Mouse (Mus musculus) hindbrain, postnatal 0 days (tissue): ENCODE measurements around the gene Megf11. TPM values are rescaled to one million over a fixed set of nuclear protein-coding genes. Genes with fewer than 3 reads are reported as not detected.

Experiments
- ATAC-seq: fragments of 200-750 bp; cut with Nextera tagmentation; 2 replicates; pipeline ENCODE4 v1.8.0; 2017; ENCODE audit warnings: mild to moderate bottlenecking, moderate TSS enrichment, moderate library complexity
- DNase-seq: peaks from one replicate; pipeline ENCODE4 v3.0.0-alpha.2; 2015; ENCODE audit warnings: low spot score
- H3K27ac ChIP-seq: fragments of 300-500 bp; sonication (generic); 2 replicates; pipeline ENCODE4 v1.5.1; 2014; ENCODE audit warnings: mild to moderate bottlenecking
- H3K27me3 ChIP-seq: fragments of 300-500 bp; sonication (generic); 2 replicates; pipeline ENCODE4 v1.6.1; 2014; ENCODE audit warnings: low read length, mixed read lengths; ENCODE audit not compliant: insufficient read depth
- H3K36me3 ChIP-seq: fragments of 300-500 bp; sonication (generic); 2 replicates; pipeline ENCODE4 v1.6.1; 2014; ENCODE audit warnings: low read length, mixed read lengths; ENCODE audit not compliant: insufficient read depth
- H3K4me1 ChIP-seq: fragments of 300-500 bp; sonication (generic); 2 replicates; pipeline ENCODE4 v1.6.1; 2014; ENCODE audit warnings: antibody characterized with exemption, low read length, mixed read lengths; ENCODE audit not compliant: insufficient read depth
- H3K4me2 ChIP-seq: fragments of 300-500 bp; sonication (generic); 2 replicates; pipeline ENCODE4 v1.6.1; 2014; ENCODE audit warnings: low read depth, mild to moderate bottlenecking, low read length, moderate library complexity, mixed read lengths
- H3K4me3 ChIP-seq: fragments of 300-500 bp; sonication (generic); 2 replicates; pipeline ENCODE4 v1.5.1; 2014; ENCODE audit warnings: low read length
- H3K9ac ChIP-seq: fragments of 300-500 bp; sonication (generic); replicated peaks from 2 replicates; pipeline ENCODE4 v1.6.1; 2014; ENCODE audit warnings: mild to moderate bottlenecking, low read length, moderate library complexity, mixed read lengths
- H3K9me3 ChIP-seq: fragments of 300-500 bp; sonication (generic); 2 replicates; pipeline ENCODE4 v1.6.1; 2016; ENCODE audit warnings: low read length, mixed read lengths
- CTCF ChIP-seq: IDR thresholded peaks from 2 replicates; pipeline ENCODE4 v1.5.1; 2016; ENCODE audit warnings: antibody characterized with exemption, control low read depth, low read depth
- WGBS: fragments of 180-500 bp; shearing (Covaris S2); extraction: QIAGEN DNeasy Blood & Tissue Kit; methylation state at CpG from one replicate; pipeline ENCODE4 v1.1.7; 2014; 5-methylcytosine and 5-hydroxymethylcytosine counted together
- polyA plus RNA-seq: library from polyadenylated mRNA; unstranded; fragments of >200 nt; fragmentation: Nextera tagmentation; extraction: Ambion mirVana; gene quantifications from 2 replicates; pipeline ENCODE4 v1.2.1, GENCODE M21; 2015
- total RNA-seq: library from RNA; depleted of rRNA; stranded (reverse); fragments of >200 nt; gene quantifications from 2 replicates; pipeline ENCODE4 v1.2.3, GENCODE M21; 2014

The Megf11 gene
- total and polyA plus RNA-seq, 2 experiments from 2014 or later = 16.1 to 38.2 TPM

DNA sequence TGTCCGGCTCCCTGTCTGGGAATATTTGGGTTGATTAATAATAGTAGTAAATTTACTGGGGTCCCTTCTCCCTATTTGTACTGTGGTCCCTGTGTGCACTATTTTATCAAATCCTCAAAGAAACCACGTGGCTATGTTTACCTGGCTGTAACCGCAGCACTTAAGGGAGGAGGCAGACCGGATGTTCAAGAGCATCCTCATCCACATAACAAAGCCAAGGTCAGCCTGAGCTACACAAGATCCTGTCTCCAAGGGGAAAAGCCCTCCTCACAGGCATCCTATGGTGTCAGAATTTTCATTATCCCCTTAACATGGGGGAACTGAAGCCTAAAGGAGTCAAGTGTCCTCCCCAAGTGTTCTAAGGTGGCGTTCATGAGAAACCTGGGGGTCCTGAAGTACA is 232.0 kb downstream of the Megf11 start:
- WGBS = 64% methylated on average over 5 of the region's 5 CpGs
- H3K4me2 ChIP-seq = no peak overlapping the region
- H3K4me1 ChIP-seq = peaks cover 8% of the 10 kb centered on the region; the same call in 1 of the 2 replicates

DNA sequence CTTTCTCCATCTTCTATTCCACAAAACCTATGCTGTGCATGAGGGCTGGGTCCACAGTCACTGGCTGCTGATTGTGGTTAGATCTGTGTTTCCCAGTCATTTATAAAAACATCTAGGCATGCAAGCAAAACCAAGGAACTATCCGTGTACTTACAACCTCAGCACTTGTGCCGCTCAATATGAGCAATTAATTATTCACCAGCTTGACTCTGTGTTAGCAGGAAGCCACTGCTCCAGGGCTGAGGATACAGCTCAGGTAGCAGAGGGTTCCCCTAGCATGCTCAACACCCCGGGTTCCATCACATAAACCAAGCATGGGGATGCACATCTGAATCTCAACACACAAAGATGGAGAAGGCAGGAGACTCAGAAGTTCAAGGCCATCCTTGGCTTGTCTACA is 233.0 kb downstream of the Megf11 start:
- H3K4me1 ChIP-seq = peaks cover 9% of the 10 kb centered on the region; the same call in 1 of the 2 replicates
- no peak overlapping the region for H3K9ac ChIP-seq
- H3K36me3 ChIP-seq = no peaks in the 10 kb centered on the region
- ATAC-seq (no peak), DNase-seq (no peak)
- H3K27ac ChIP-seq = no peak overlapping the region
- 61% methylated on average over 3 of the region's 3 CpGs for WGBS
- no peak overlapping the region for H3K4me3 ChIP-seq
- H3K27me3 ChIP-seq = no peaks in the 10 kb centered on the region
- TF ChIP-seq CTCF = no peak
- no peak overlapping the region for H3K4me2 ChIP-seq
- H3K9me3 ChIP-seq = no peaks in the 10 kb centered on the region

More for the DNA sequence above, 232.0 kb downstream of the Megf11 start:
- ATAC-seq = no peak
- DNase-seq = no peak
- no peak overlapping the region for H3K27ac ChIP-seq
- no peak for TF ChIP-seq CTCF
- no peaks in the 10 kb centered on the region for H3K9me3 ChIP-seq
- H3K27me3 ChIP-seq = no peaks in the 10 kb centered on the region
- no peak overlapping the region for H3K9ac ChIP-seq
- H3K36me3 ChIP-seq = no peaks in the 10 kb centered on the region
- H3K4me3 ChIP-seq = no peak overlapping the region

DNA sequence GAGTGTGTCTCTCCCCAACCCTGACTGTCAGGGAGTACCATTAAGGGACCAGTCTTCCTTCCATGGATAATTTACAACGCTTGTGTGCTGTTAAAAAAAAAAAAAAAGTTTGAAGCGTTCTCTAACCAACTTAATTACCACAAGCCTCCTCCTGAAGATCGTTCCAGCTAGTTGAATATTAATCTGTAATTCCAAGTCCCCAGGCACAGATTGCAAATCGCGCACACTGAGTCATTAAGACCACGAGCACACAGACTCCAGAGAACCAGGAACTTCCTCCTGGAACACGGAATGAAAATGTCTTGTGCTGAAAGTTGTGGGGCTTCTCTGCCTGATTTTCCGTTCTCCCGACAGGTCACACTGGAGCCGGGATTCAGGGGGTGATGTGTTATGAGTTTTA is 234.0 kb downstream of the Megf11 start:
- Histone ChIP-seq H3K4me3 (no peak overlapping the region), H3K9ac (no peak overlapping the region), H3K36me3 (no peaks in the 10 kb centered on the region), H3K9me3 (no peaks in the 10 kb centered on the region), H3K4me1 (peaks cover 11% of the 10 kb centered on the region; the same call in 1 of the 2 replicates), H3K27me3 (no peaks in the 10 kb centered on the region), H3K27ac (no peak overlapping the region), H3K4me2 (no peak overlapping the region)
- 60% methylated on average over 10 of the region's 10 CpGs for WGBS
- DNase-seq (peak; percentile 56), ATAC-seq (no peak)
- no peak for TF ChIP-seq CTCF

DNA sequence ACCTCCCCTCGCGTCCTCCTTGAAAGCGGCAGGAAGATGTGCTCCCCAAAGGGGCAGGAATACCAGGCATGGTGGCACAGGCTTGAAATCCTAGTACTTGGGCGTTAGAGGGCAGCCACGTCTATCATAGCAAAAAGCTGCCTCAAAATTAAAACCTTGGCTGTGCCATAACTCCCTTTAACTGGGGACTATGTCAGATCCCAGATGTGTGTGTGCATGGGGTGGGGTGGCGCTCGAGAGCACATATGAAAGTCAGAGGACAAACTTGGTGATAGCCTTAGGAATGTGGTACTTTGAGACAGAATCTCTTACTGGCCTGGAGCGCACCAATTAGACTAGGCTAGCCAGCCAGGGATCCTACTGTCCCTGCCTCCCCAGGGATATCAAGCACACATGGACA is 235.2 kb downstream of the Megf11 start:
- peak; percentile 35 for TF ChIP-seq CTCF
- no peaks in the 10 kb centered on the region for H3K9me3 ChIP-seq
- 74% methylated on average over 8 of the region's 8 CpGs for WGBS

DNA sequence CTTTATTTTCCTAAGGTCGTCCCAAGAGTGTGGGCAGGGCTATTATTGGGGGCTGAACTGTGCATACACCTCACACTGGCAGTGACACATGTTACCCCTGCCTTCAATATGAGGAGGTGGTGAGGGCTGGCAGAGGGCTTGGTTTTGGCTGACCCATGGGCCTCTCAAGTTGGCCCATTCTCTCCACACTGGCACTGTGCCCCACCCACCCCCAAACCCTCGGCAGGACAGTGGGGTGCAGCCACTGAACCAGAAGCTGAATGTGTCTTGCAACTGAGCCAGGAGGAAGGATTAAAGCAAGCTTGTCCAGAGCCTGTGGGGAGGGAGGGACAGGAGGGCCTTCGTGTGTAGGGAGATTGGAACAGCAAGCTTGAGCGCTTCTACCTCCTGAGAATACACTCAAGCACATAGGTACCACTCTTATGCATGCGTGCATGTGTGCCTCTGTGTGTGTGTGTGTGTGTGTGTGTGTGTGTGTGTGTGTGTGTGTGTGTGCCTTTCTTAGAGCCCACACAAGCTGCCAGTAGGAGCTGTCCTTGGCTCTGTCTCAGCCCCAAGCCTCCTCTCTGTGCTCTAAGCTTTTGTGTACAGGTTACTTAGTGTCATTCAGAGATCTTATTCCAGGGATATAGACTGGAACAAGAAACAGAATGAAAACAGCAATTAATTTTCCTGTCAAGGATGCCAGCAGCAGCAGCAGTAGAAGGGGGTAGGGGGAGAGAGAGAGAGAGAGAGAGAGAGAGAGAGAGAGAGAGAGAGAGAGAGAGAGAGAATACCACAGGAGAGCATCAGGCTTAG is 236.3 kb downstream of the Megf11 start:
- no peaks in the 10 kb centered on the region for H3K27me3 ChIP-seq
- no peak overlapping the region for H3K4me2 ChIP-seq
- no peak for TF ChIP-seq CTCF
- peak overlapping the region; percentile 32; the same call in 1 of the 2 replicates for H3K27ac ChIP-seq
- H3K9ac ChIP-seq = no peak overlapping the region
- H3K9me3 ChIP-seq = no peaks in the 10 kb centered on the region
- peak; percentile 66 for ATAC-seq
- WGBS = 19% methylated on average over 5 of the region's 5 CpGs
- H3K36me3 ChIP-seq = no peaks in the 10 kb centered on the region
- peaks cover 11% of the 10 kb centered on the region; the same call in 1 of the 2 replicates for H3K4me1 ChIP-seq
- peak; percentile 79 for DNase-seq
- H3K4me3 ChIP-seq = no peak overlapping the region

More for the DNA sequence above, 235.2 kb downstream of the Megf11 start:
- DNase-seq = no peak
- no peak overlapping the region for H3K4me2 ChIP-seq
- no peaks in the 10 kb centered on the region for H3K36me3 ChIP-seq
- H3K9ac ChIP-seq = no peak overlapping the region
- no peak for ATAC-seq
- no peaks in the 10 kb centered on the region for H3K27me3 ChIP-seq
- H3K27ac ChIP-seq = no peak overlapping the region
- H3K4me3 ChIP-seq = no peak overlapping the region
- H3K4me1 ChIP-seq = peaks cover 11% of the 10 kb centered on the region; the same call in 1 of the 2 replicates

DNA sequence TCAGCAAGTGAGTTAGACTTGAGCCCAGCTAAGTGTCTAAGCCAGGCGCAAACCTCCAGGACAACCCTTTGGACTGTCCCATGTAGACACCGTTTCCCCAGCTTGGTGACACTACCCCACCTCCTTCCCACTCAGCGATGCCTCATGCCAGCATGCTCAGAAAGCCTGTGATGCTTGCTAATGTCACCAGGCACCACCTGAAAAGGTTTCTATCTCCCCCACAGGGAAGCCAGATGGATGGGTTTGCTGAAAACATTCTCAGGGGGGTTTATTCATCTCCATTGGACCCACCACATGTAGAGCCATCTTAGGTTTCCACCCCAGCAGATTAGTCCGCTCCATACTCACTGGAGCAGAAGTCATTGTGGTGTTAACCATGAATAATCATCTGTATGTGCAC is 237.9 kb downstream of the Megf11 start:
- H3K27ac ChIP-seq = no peak overlapping the region
- peaks cover 11% of the 10 kb centered on the region; the same call in 1 of the 2 replicates for H3K4me1 ChIP-seq
- ATAC-seq (no peak), DNase-seq (no peak)
- no peaks in the 10 kb centered on the region for H3K27me3 ChIP-seq
- no peak overlapping the region for H3K4me2 ChIP-seq
- no peaks in the 10 kb centered on the region for H3K36me3 ChIP-seq
- TF ChIP-seq CTCF = no peak
- no peaks in the 10 kb centered on the region for H3K9me3 ChIP-seq
- 80% methylated on average over 4 of the region's 4 CpGs for WGBS
- H3K9ac ChIP-seq = no peak overlapping the region
- H3K4me3 ChIP-seq = no peak overlapping the region

DNA sequence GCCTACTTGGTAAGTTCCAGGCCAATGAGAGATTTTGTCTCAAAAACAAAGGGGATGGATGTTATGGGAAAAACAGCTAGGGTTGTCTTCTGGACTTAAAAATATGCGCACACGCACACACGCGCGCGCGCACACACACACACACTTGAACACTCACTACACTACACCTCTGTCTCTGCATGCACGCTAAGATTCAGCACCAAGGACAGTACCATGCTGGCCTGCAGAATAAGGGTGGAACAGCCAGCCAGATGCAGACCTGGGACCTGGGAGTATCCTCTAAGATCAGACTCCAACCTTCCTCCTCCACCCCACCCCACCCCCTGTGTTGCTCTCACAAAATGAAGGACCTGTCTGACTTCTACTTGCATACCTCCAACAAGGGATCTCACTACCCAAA is 239.1 kb downstream of the Megf11 start:
- no peak for ATAC-seq
- no peak overlapping the region for H3K4me2 ChIP-seq
- no peak for TF ChIP-seq CTCF
- no peak overlapping the region for H3K4me3 ChIP-seq
- H3K27ac ChIP-seq = no peak overlapping the region
- no peaks in the 10 kb centered on the region for H3K36me3 ChIP-seq
- peak; percentile 46 for DNase-seq
- no peak overlapping the region for H3K9ac ChIP-seq
- 74% methylated on average over 8 of the region's 8 CpGs for WGBS
- peaks cover 11% of the 10 kb centered on the region; the same call in 1 of the 2 replicates for H3K4me1 ChIP-seq
- no peaks in the 10 kb centered on the region for H3K27me3 ChIP-seq
- no peaks in the 10 kb centered on the region for H3K9me3 ChIP-seq
